Mouse (Mus musculus): ENCODE data around the gene Olfr761. TPM values are rescaled to one million over a fixed set of nuclear protein-coding genes. Genes with fewer than 3 reads are reported as not detected.
"Not testable (repeated sequence)": the region's sequence is repeated elsewhere in the genome, so short reads cannot be mapped to it uniquely, and the experiment has no call there.

Olfr761 gene
- not detected in 2 replicates for polyA plus RNA-seq (2015; fragmentation: Nextera tagmentation; extraction: Ambion mirVana)

DNA sequence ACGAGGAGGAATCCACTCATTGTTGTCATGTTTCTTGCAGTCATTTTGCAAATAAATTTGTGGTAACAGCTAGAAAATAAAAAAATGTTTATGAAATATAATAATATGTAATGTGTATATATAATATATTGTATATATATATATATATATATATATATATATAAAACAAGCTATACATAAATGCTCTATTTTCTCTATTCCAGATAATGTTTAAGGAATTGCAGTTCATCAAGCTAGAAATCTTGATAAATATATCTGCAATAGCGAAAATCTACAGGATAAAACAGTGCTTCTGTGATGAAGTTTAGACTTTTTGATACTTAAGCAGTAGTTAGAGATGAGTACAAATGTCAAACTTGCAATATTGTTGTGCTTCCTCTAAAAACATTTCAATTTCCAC is at the start of gene Olfr761:
Olfr761 (minus strand) TSS at position 101 of the 400 bp plus-strand sequence.
- WGBS, result 53% methylated on average over 2 of the region's 2 CpGs
- no peaks in the 10 kb centered on the region for H3K4me1 ChIP-seq (ENCODE audit: insufficient read depth, low read depth, low read length)
- H3K4me3 ChIP-seq (ENCODE audit: low read depth, low read length), result no peak within 1 kb of the TSS
- no peak within 1 kb of the TSS for H3K27ac ChIP-seq (ENCODE audit: low read length)
- H3K9me3 ChIP-seq (ENCODE audit: low read length), result no peaks in the 10 kb centered on the region
- no peak for DNase-seq (ENCODE audit: low spot score)
- ATAC-seq, result no peak
- no peaks in the 10 kb centered on the region for H3K36me3 ChIP-seq (ENCODE audit: insufficient read depth, low read length)
- no peak for TF ChIP-seq EP300 (IDR thresholded peaks at IDR 0.05)
- TF ChIP-seq CTCF (IDR thresholded peaks at IDR 0.05), result no peak
- no peak within 1 kb of the TSS for H3K4me2 ChIP-seq (replicated peaks; ENCODE audit: low read depth, low read length)
- H3K9ac ChIP-seq (replicated peaks; ENCODE audit: low read depth), result no peak within 1 kb of the TSS
- H3K27me3 ChIP-seq (replicated peaks; ENCODE audit: insufficient read depth, low read length), result no peaks in the 10 kb centered on the region

DNA sequence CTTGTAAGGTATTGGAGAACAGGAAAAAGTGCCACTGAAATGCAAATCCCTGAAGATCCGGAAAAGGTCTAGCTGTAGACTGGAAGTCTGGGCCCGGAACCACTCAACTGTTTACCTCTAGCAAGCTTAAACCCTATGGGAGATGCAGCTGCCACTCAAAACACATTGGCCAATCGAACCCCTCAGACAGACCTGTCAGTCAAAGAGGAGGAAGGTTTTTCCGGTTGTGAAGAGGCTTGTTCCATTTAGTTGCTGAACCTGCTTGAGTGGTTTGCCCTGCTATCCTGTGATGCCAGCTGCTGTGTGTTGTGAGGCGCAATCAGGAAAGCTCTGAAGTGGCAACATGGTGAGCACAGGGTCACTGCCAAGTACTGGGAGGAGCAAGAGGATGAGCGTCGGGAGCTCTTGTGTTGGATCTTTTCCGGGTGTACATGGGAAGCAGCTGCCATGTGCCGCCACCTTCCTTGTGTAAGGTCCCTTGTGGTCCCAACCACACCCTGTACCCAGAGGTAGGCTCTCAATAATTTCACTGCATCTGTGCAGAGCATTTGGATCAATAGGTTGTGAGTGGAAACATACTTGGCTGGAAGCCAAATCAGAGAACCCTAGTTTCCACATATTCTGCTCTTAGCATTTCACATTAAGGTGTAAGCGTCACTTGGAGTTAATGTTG is 42.9 kb upstream of the Olfr761 start:
- H3K4me2 ChIP-seq (replicated peaks; ENCODE audit: low read depth, low read length), result no peak overlapping the region
- no peak for DNase-seq (ENCODE audit: low spot score)
- no peak for ATAC-seq
- H3K9me3 ChIP-seq (ENCODE audit: low read length), result peaks cover 7% of the 10 kb centered on the region
- no peaks in the 10 kb centered on the region for H3K36me3 ChIP-seq (ENCODE audit: insufficient read depth, low read length)
- no peak for TF ChIP-seq EP300 (IDR thresholded peaks at IDR 0.05)
- no peak for TF ChIP-seq CTCF (IDR thresholded peaks at IDR 0.05)
- H3K4me1 ChIP-seq (ENCODE audit: insufficient read depth, low read depth, low read length), result no peaks in the 10 kb centered on the region
- H3K27me3 ChIP-seq (replicated peaks; ENCODE audit: insufficient read depth, low read length), result no peaks in the 10 kb centered on the region
- no peak overlapping the region for H3K9ac ChIP-seq (replicated peaks; ENCODE audit: low read depth)
- H3K4me3 ChIP-seq (ENCODE audit: low read depth, low read length), result no peak overlapping the region
- H3K27ac ChIP-seq (ENCODE audit: low read length), result no peak overlapping the region
- WGBS, result 52% methylated on average over 10 of the region's 10 CpGs

DNA sequence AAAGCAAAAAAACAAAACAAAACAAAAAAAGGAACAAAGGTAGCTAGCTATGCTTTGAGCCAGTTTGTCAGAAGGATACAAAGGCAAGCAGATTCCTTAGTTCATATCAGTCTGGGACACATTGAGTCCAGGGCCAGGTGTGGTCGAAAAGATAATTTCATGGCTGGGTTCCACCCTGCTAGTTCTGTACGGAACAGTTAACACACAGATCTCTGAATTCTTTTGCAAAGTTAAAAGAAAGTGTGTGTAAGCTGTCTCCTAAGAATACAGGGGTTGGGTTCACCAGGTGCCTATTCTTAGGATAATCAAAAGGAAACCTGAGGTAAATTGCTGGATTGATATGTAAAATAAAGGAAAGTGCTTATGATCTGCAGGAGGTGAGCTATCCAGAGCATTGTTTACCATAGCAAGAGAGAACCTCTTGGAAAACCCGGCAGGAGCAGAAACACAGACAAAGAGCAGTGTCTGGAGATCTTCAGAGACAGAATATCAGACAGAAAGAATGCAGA is 37.6 kb upstream of the Olfr761 start:
- ATAC-seq (no peak), DNase-seq (ENCODE audit: low spot score) (no peak)
- Histone ChIP-seq H3K36me3 (ENCODE audit: insufficient read depth, low read length) (no peaks in the 10 kb centered on the region), H3K27me3 (replicated peaks; ENCODE audit: insufficient read depth, low read length) (no peaks in the 10 kb centered on the region), H3K4me2 (replicated peaks; ENCODE audit: low read depth, low read length) (no peak overlapping the region), H3K9me3 (ENCODE audit: low read length) (no peaks in the 10 kb centered on the region), H3K4me1 (ENCODE audit: insufficient read depth, low read depth, low read length) (no peaks in the 10 kb centered on the region), H3K9ac (replicated peaks; ENCODE audit: low read depth) (no peak overlapping the region), H3K27ac (ENCODE audit: low read length) (no peak overlapping the region), H3K4me3 (ENCODE audit: low read depth, low read length) (no peak overlapping the region)
- WGBS, result 49% methylated on average over 3 of the region's 3 CpGs
- TF ChIP-seq EP300 (IDR thresholded peaks at IDR 0.05) (no peak), CTCF (IDR thresholded peaks at IDR 0.05) (no peak)

DNA sequence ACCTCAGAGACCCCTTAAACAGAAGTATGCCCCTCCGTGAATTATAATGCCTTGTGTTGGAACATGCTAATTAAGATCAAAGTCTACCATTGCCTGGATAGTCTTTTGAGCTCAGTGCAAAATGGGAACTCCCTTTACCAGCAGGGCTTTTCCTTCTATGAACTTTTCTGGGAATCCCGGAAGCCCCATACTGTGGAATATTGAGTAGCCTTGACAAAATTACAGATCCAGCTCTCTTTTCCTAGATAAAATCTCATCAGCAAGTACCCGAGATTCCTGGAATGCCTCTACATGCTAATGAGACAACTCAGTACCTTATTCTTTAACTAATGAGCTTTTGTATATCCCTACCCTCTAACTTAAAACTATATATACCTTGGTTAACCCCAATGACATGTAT is 20.7 kb upstream of the Olfr761 start:
- no peak for DNase-seq (ENCODE audit: low spot score)
- Histone ChIP-seq H3K4me2 (replicated peaks; ENCODE audit: low read depth, low read length) (no peak overlapping the region), H3K4me1 (ENCODE audit: insufficient read depth, low read depth, low read length) (no peaks in the 10 kb centered on the region), H3K9me3 (ENCODE audit: low read length) (no peaks in the 10 kb centered on the region), H3K27ac (ENCODE audit: low read length) (no peak overlapping the region), H3K9ac (replicated peaks; ENCODE audit: low read depth) (no peak overlapping the region), H3K4me3 (ENCODE audit: low read depth, low read length) (no peak overlapping the region), H3K27me3 (replicated peaks; ENCODE audit: insufficient read depth, low read length) (no peaks in the 10 kb centered on the region), H3K36me3 (ENCODE audit: insufficient read depth, low read length) (no peaks in the 10 kb centered on the region)
- 84% methylated on average over 3 of the region's 3 CpGs for WGBS
- TF ChIP-seq CTCF (IDR thresholded peaks at IDR 0.05) (no peak), EP300 (IDR thresholded peaks at IDR 0.05) (no peak)
- ATAC-seq, result no peak

DNA sequence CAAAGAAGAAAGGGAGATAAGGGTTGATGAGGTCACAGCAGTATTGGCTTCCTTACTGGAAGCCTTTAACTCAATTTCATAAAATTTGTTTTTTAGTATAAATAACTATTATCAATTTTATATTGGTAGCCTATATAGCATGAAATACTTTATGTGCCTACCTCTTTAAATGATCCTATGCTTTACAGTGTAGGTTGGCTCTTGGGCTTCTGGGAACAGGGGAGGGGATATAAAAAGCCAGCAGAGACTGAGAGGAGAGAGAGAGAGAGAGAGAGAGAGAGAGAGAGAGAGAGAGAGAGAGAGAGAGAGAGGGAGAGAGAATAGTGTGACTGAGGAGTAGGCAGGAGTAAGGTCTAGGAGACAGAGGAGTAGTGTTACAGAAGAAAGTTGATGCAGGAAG is 32.6 kb downstream of the Olfr761 start, which contains the start of gene Olfr128:
Olfr128 (plus strand) TSS at position 301 of the 400 bp plus-strand sequence.
- ATAC-seq, result no peak
- TF ChIP-seq EP300 (IDR thresholded peaks at IDR 0.05), result no peak
- no peak for TF ChIP-seq CTCF (IDR thresholded peaks at IDR 0.05)

DNA sequence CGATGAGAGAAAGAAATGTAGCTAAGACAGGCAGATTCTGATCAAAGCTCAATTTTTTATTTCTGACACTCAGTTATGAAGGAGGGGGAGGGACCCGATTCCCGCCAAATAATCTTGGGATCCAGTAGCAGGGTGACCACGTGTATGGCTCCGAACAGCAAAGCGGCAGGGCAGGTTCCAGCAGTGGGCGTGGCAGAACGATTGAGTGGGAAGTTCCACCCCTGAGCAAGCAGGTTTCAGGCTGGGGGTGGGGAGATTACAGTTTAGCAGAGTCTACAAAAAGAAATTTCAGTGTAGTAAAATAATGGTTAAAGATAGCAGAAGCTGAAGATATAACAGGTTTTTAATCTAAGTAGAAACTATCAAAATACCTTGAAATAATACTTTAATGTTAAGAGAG is 46.1 kb downstream of the Olfr761 start:
- not testable (repeated sequence) for H3K4me3 ChIP-seq (ENCODE audit: low read depth, low read length); H3K4me1 ChIP-seq (ENCODE audit: insufficient read depth, low read depth, low read length); H3K27me3 ChIP-seq (replicated peaks; ENCODE audit: insufficient read depth, low read length); H3K4me2 ChIP-seq (replicated peaks; ENCODE audit: low read depth, low read length); H3K27ac ChIP-seq (ENCODE audit: low read length); H3K9ac ChIP-seq (replicated peaks; ENCODE audit: low read depth); DNase-seq (ENCODE audit: low spot score); ATAC-seq; H3K36me3 ChIP-seq (ENCODE audit: insufficient read depth, low read length); H3K9me3 ChIP-seq (ENCODE audit: low read length)
- WGBS, result 50% methylated on average over 8 of the region's 8 CpGs

More for the DNA sequence above, 32.6 kb downstream of the Olfr761 start, which contains the start of gene Olfr128:
- Histone ChIP-seq H3K4me1 (ENCODE audit: insufficient read depth, low read depth, low read length) (no peaks in the 10 kb centered on the region), H3K27ac (ENCODE audit: low read length) (no peak within 1 kb of the TSS), H3K4me2 (replicated peaks; ENCODE audit: low read depth, low read length) (no peak within 1 kb of the TSS), H3K4me3 (ENCODE audit: low read depth, low read length) (no peak within 1 kb of the TSS), H3K27me3 (replicated peaks; ENCODE audit: insufficient read depth, low read length) (no peaks in the 10 kb centered on the region), H3K36me3 (ENCODE audit: insufficient read depth, low read length) (no peaks in the 10 kb centered on the region), H3K9ac (replicated peaks; ENCODE audit: low read depth) (no peak within 1 kb of the TSS), H3K9me3 (ENCODE audit: low read length) (no peaks in the 10 kb centered on the region)
- no peak for DNase-seq (ENCODE audit: low spot score)

Other genes with a start within 250 kb of the Olfr761 start
- gene Olfr120, start 231.3 kb downstream of the Olfr761 start, polyA plus RNA-seq (2015; fragmentation: Nextera tagmentation; extraction: Ambion mirVana), result not detected in 2 replicates
- not detected in 2 replicates for gene Olfr121, start 204.2 kb downstream of the Olfr761 start, polyA plus RNA-seq (2015; fragmentation: Nextera tagmentation; extraction: Ambion mirVana)
- not detected in 2 replicates for gene Olfr122, start 184.5 kb downstream of the Olfr761 start, polyA plus RNA-seq (2015; fragmentation: Nextera tagmentation; extraction: Ambion mirVana)
- gene Olfr123, start 159.6 kb downstream of the Olfr761 start, polyA plus RNA-seq (2015; fragmentation: Nextera tagmentation; extraction: Ambion mirVana), result not detected in 2 replicates
- not detected in 2 replicates for gene Olfr124, start 153.2 kb downstream of the Olfr761 start, polyA plus RNA-seq (2015; fragmentation: Nextera tagmentation; extraction: Ambion mirVana)
- not detected in 2 replicates for gene Olfr125, start 120.1 kb downstream of the Olfr761 start, polyA plus RNA-seq (2015; fragmentation: Nextera tagmentation; extraction: Ambion mirVana)
- gene Olfr126, start 105.6 kb downstream of the Olfr761 start, polyA plus RNA-seq (2015; fragmentation: Nextera tagmentation; extraction: Ambion mirVana), result not detected in 2 replicates
- gene Olfr127, start 52.6 kb downstream of the Olfr761 start, polyA plus RNA-seq (2015; fragmentation: Nextera tagmentation; extraction: Ambion mirVana), result not detected in 2 replicates
- not detected in 2 replicates for gene Olfr128, start 32.5 kb downstream of the Olfr761 start, polyA plus RNA-seq (2015; fragmentation: Nextera tagmentation; extraction: Ambion mirVana)
- gene Olfr129, start 107.0 kb upstream of the Olfr761 start, polyA plus RNA-seq (2015; fragmentation: Nextera tagmentation; extraction: Ambion mirVana), result not detected in 2 replicates
- gene Olfr130, start 110.8 kb upstream of the Olfr761 start, polyA plus RNA-seq (2015; fragmentation: Nextera tagmentation; extraction: Ambion mirVana), result not detected in 2 replicates
- gene Olfr131, start 135.6 kb upstream of the Olfr761 start, polyA plus RNA-seq (2015; fragmentation: Nextera tagmentation; extraction: Ambion mirVana), result not detected in 2 replicates
- gene Olfr132, start 181.4 kb upstream of the Olfr761 start, polyA plus RNA-seq (2015; fragmentation: Nextera tagmentation; extraction: Ambion mirVana), result not detected in 2 replicates
- gene Olfr133, start 192.2 kb upstream of the Olfr761 start, polyA plus RNA-seq (2015; fragmentation: Nextera tagmentation; extraction: Ambion mirVana), result not detected in 2 replicates
- not detected in 2 replicates for gene Olfr134, start 218.3 kb upstream of the Olfr761 start, polyA plus RNA-seq (2015; fragmentation: Nextera tagmentation; extraction: Ambion mirVana)